Mouse (Mus musculus) CH12.LX (cell line): ENCODE data around the gene Bms1. TPM values are rescaled to one million over a fixed set of nuclear protein-coding genes. Genes with fewer than 3 reads are reported as not detected.

Source experiments
- polyA plus RNA-seq: library from polyadenylated mRNA; unstranded; fragments of >175 nt; gene quantifications from 2 replicates; pipeline ENCODE4 v1.2.1, GENCODE M21; 2012; ENCODE audit warnings: low read depth; ENCODE audit not compliant: insufficient read length
- total RNA-seq, 2 experiments: library from RNA; depleted of rRNA; stranded (reverse); fragments of 300-350 nt in 1 of 2; fragments of >200 nt in 1 of 2; gene quantifications; 2 replicates each; pipeline ENCODE4 v1.2.3; 2012 to 2014

Gene Bms1
- total and polyA plus RNA-seq, 3 experiments = 40.7 to 108 (median 57.0) TPM

Other genes with a start within 250 kb of the Bms1 start
- not detected in 2 replicates for gene Ret, start 221.8 kb downstream of the Bms1 start, total RNA-seq (2012; rRNA removed)
- gene Ret, start 221.8 kb downstream of the Bms1 start, total RNA-seq (2014; rRNA removed) = not detected in 2 replicates
- gene Ret, start 221.8 kb downstream of the Bms1 start, polyA plus RNA-seq = not detected in 2 replicates
- 3.1 and 3.6 TPM in 2 replicates for gene Zfp248, start 36.1 kb upstream of the Bms1 start, total RNA-seq (2012; rRNA removed)
- gene Zfp248, start 36.1 kb upstream of the Bms1 start, total RNA-seq (2014; rRNA removed) = 3.5 and 3.7 TPM in 2 replicates
- gene Zfp248, start 36.1 kb upstream of the Bms1 start, polyA plus RNA-seq = 3.5 and 4.2 TPM in 2 replicates
- gene Zfp9, start 59.8 kb upstream of the Bms1 start, total RNA-seq (2012; rRNA removed) = 0.04 and 0.08 TPM in 2 replicates
- gene Zfp9, start 59.8 kb upstream of the Bms1 start, total RNA-seq (2014; rRNA removed) = 0.08 and 0.16 TPM in 2 replicates
- gene Zfp9, start 59.8 kb upstream of the Bms1 start, polyA plus RNA-seq = not detected in 2 replicates
- gene Ankrd26, start 142.8 kb upstream of the Bms1 start, total RNA-seq (2012; rRNA removed) = 8.1 and 10.3 TPM in 2 replicates
- gene Ankrd26, start 142.8 kb upstream of the Bms1 start, total RNA-seq (2014; rRNA removed) = 5.2 and 6.1 TPM in 2 replicates
- 8.3 and 9.4 TPM in 2 replicates for gene Ankrd26, start 142.8 kb upstream of the Bms1 start, polyA plus RNA-seq